Mouse (Mus musculus) left cerebral cortex, adult 2 months (tissue): ENCODE data around the gene Scfd2. TPM values are rescaled to one million over a fixed set of nuclear protein-coding genes. Genes with fewer than 3 reads are reported as not detected.

ENCODE experiments used
- DNase-seq, 2 experiments: peaks; one replicate each; pipeline ENCODE4 v3.0.0; 2021 to 2022; ENCODE audit warnings: low spot score in 2 of 2, mixed read lengths in 1 of 2; ENCODE audit errors: extremely low spot score in 1 of 2
- H3K27ac ChIP-seq: fragments of 200-600 bp; 2 replicates; pipeline ENCODE4 v1.8.1; 2022
- H3K4me3 ChIP-seq: fragments of 200-600 bp; 2 replicates; pipeline ENCODE4 v1.8.1; 2022
- CTCF ChIP-seq: fragments of 200-600 bp; IDR thresholded peaks from 2 replicates; pipeline ENCODE4 v1.8.1; 2022; ENCODE audit warnings: antibody characterized with exemption, mild to moderate bottlenecking, moderate library complexity
- intact Hi-C: fragments of 180-260 bp; cut with DNase I; formaldehyde crosslinking; loops from one replicate; pipeline ENCODE4 v1.15.1; 2025
- total RNA-seq, 2 experiments: library from RNA; stranded (reverse); gene quantifications; 2 replicates each; pipeline ENCODE4 v1.2.3; 2021

Scfd2 gene
- total RNA-seq, 2 experiments from 2014 or later = 28.4 to 30.5 TPM

GRCm38 (mm10) chr5:74199793-74200192 lies 331.8 kb downstream of the Scfd2 start:
- Histone ChIP-seq H3K27ac (no peak overlapping the region; the same call in 1 of the 2 replicates), H3K4me3 (no peak overlapping the region; the same call in 1 of the 2 replicates)
- intact Hi-C loops = loop anchor here (10.0 kb wide), 2 partner anchors 135 to 245 kb away; partner anchors contain the start of gene Usp46
- TF ChIP-seq CTCF = no peak
- DNase-seq = no peak

- intact Hi-C loops = loop anchor here (10.0 kb wide), 2 partner anchors 134 to 244 kb away; partner anchors contain the start of gene Usp46
- Histone ChIP-seq H3K4me3 (peak overlapping the region; percentile 99), H3K27ac (peak overlapping the region; percentile 67)
- no peak for DNase-seq
- no peak for TF ChIP-seq CTCF
These were observed 333.1 kb downstream of the Scfd2 start for GRCm38 (mm10) chr5:74198446-74198845.

GRCm38 (mm10) chr5:74197541-74198330 lies 333.8 kb downstream of the Scfd2 start:
- no peak for DNase-seq

GRCm38 (mm10) chr5:74196307-74196618 lies 335.3 kb downstream of the Scfd2 start:
- intact Hi-C loops = loop anchor here (2.0 to 10.0 kb wide), 4 partner anchors 59 to 241 kb away; partner anchors contain the start of gene Usp46
- TF ChIP-seq CTCF = no peak; the same call in none of the 2 replicates
- H3K4me3 ChIP-seq = peak overlapping the region; percentile 99

More at GRCm38 (mm10) chr5:74197541-74198330, 333.8 kb downstream of the Scfd2 start:
- intact Hi-C loops = loop anchor here (1.0 to 10.0 kb wide), 5 partner anchors 57 to 243 kb away; partner anchors contain the start of gene Usp46
- peak overlapping the region; percentile 99 for H3K4me3 ChIP-seq
- peak overlapping the region; percentile 67 for H3K27ac ChIP-seq
- TF ChIP-seq CTCF = no peak

GRCm38 (mm10) chr5:74195614-74196306 lies 335.8 kb downstream of the Scfd2 start:
- no peak for DNase-seq
- Histone ChIP-seq H3K27ac (peak overlapping the region; percentile 90), H3K4me3 (peak overlapping the region; percentile 99)
- no peak for TF ChIP-seq CTCF
- intact Hi-C loops = loop anchor here (2.0 to 10.0 kb wide), 4 partner anchors 59 to 241 kb away; partner anchors contain the start of gene Usp46

More at GRCm38 (mm10) chr5:74196307-74196618, 335.3 kb downstream of the Scfd2 start:
- H3K27ac ChIP-seq = peak overlapping the region; percentile 42
- no peak for DNase-seq

- TF ChIP-seq CTCF = peak; percentile 50
- H3K4me3 ChIP-seq = peak within 1 kb of the TSS; percentile 99
- H3K27ac ChIP-seq = peak within 1 kb of the TSS; percentile 92
- peak; percentile 94 to 97 for DNase-seq
- intact Hi-C loops = loop anchor here (10.0 kb wide), 2 partner anchors 130 to 240 kb away; partner anchors contain the start of gene Usp46
These were observed 336.5 kb downstream of the Scfd2 start, which contains the start of gene Rasl11b for GRCm38 (mm10) chr5:74194841-74195613. Rasl11b (plus strand) TSS chr5:74195286.

- intact Hi-C loops = loop anchor here (10.0 kb wide), 2 partner anchors 129 to 239 kb away; partner anchors contain the start of gene Usp46
- DNase-seq = no peak
- peak overlapping the region; percentile 92 for H3K27ac ChIP-seq
- TF ChIP-seq CTCF = no peak
- H3K4me3 ChIP-seq = peak overlapping the region; percentile 99
These were observed 337.3 kb downstream of the Scfd2 start for GRCm38 (mm10) chr5:74194027-74194840.

- Histone ChIP-seq H3K27ac (no peak overlapping the region; the same call in 1 of the 2 replicates), H3K4me3 (no peak overlapping the region)
- no peak for DNase-seq
- intact Hi-C loops = loop anchor here (10.0 kb wide), 2 partner anchors 129 to 239 kb away; partner anchors contain the start of gene Usp46
- TF ChIP-seq CTCF = no peak
These were observed 337.9 kb downstream of the Scfd2 start for GRCm38 (mm10) chr5:74193626-74194025.

- DNase-seq = no peak
- no peak overlapping the region for H3K4me3 ChIP-seq
- intact Hi-C loops = loop anchor here (10.0 kb wide), 2 partner anchors 128 to 238 kb away; partner anchors contain the start of gene Usp46
- no peak for TF ChIP-seq CTCF
- no peak overlapping the region for H3K27ac ChIP-seq
These were observed 338.6 kb downstream of the Scfd2 start for GRCm38 (mm10) chr5:74193008-74193407.

GRCm38 (mm10) chr5:74190911-74191310 lies 340.6 kb downstream of the Scfd2 start:
- no peak for TF ChIP-seq CTCF
- no peak for DNase-seq
- intact Hi-C loops = loop anchor here (10.0 kb wide), 2 partner anchors 126 to 236 kb away; partner anchors contain the start of gene Usp46
- Histone ChIP-seq H3K4me3 (no peak overlapping the region), H3K27ac (no peak overlapping the region)
